Mouse (Mus musculus): Measurements from ENCODE around the gene Ddb1.

- TF ChIP-seq CTCF (IDR thresholded peaks at IDR 0.05; ENCODE audit: low read depth, low read length) (no peak), POLR2A (IDR thresholded peaks at IDR 0.05; ENCODE audit: extremely low read depth, insufficient read depth, low read length) (no peak)
Measured at GRCm38 (mm10) chr19:10580102-10580501, 25.0 kb upstream of the Ddb1 start.
